Mouse (Mus musculus) lung, embryonic 16.5 days (tissue): ENCODE results near the gene Anxa2. TPM values are rescaled to one million over a fixed set of nuclear protein-coding genes. Genes with fewer than 3 reads are reported as not detected.

ENCODE experiments used
- ATAC-seq: fragments of 200-750 bp; cut with Nextera tagmentation; 2 replicates; pipeline ENCODE4 v1.8.0; 2017; ENCODE audit warnings: low read depth, mild to moderate bottlenecking, moderate library complexity
- H3K27ac ChIP-seq: fragments of 300-500 bp; sonication (generic); 2 replicates; pipeline ENCODE4 v1.5.1; 2014; ENCODE audit warnings: mild to moderate bottlenecking, control low read depth, low read length
- H3K27me3 ChIP-seq: fragments of 300-500 bp; sonication (generic); 2 replicates; pipeline ENCODE4 v1.6.1; 2014; ENCODE audit warnings: low read depth, low read length, mixed read lengths; ENCODE audit not compliant: control insufficient read depth, insufficient read depth
- H3K36me3 ChIP-seq: fragments of 300-500 bp; sonication (generic); 2 replicates; pipeline ENCODE4 v1.6.1; 2014; ENCODE audit warnings: low read length; ENCODE audit not compliant: control insufficient read depth, insufficient read depth
- H3K4me1 ChIP-seq: fragments of 300-500 bp; sonication (generic); replicated peaks from 2 replicates; pipeline ENCODE4 v1.6.1; 2014; ENCODE audit warnings: low read length, mixed read lengths; ENCODE audit not compliant: control insufficient read depth, insufficient read depth
- H3K4me2 ChIP-seq: fragments of 300-500 bp; sonication (generic); 2 replicates; pipeline ENCODE4 v1.6.1; 2014; ENCODE audit warnings: low read depth, low read length, control low read depth
- H3K4me3 ChIP-seq: fragments of 300-500 bp; sonication (generic); 2 replicates; pipeline ENCODE4 v1.5.1; 2014; ENCODE audit warnings: mild to moderate bottlenecking, low read length, control low read depth
- H3K9ac ChIP-seq: fragments of 300-500 bp; sonication (generic); 2 replicates; pipeline ENCODE4 v1.6.1; 2014; ENCODE audit warnings: low read length, control low read depth
- H3K9me3 ChIP-seq: fragments of 300-500 bp; sonication (generic); 2 replicates; pipeline ENCODE4 v1.6.1; 2016; ENCODE audit warnings: low read length; ENCODE audit not compliant: control insufficient read depth
- WGBS: fragments of 180-500 bp; shearing (Covaris S2); extraction: QIAGEN DNeasy Blood & Tissue Kit; methylation state at CpG from one replicate; pipeline ENCODE4 v1.1.7; 2014; 5-methylcytosine and 5-hydroxymethylcytosine counted together
- polyA plus RNA-seq: library from polyadenylated mRNA; unstranded; fragments of >200 nt; fragmentation: Nextera tagmentation; extraction: Ambion mirVana; gene quantifications from 2 replicates; pipeline ENCODE4 v1.2.1, GENCODE M21; 2015

Gene Anxa2
- 973 and 1,115 TPM in 2 replicates for polyA plus RNA-seq

DNA sequence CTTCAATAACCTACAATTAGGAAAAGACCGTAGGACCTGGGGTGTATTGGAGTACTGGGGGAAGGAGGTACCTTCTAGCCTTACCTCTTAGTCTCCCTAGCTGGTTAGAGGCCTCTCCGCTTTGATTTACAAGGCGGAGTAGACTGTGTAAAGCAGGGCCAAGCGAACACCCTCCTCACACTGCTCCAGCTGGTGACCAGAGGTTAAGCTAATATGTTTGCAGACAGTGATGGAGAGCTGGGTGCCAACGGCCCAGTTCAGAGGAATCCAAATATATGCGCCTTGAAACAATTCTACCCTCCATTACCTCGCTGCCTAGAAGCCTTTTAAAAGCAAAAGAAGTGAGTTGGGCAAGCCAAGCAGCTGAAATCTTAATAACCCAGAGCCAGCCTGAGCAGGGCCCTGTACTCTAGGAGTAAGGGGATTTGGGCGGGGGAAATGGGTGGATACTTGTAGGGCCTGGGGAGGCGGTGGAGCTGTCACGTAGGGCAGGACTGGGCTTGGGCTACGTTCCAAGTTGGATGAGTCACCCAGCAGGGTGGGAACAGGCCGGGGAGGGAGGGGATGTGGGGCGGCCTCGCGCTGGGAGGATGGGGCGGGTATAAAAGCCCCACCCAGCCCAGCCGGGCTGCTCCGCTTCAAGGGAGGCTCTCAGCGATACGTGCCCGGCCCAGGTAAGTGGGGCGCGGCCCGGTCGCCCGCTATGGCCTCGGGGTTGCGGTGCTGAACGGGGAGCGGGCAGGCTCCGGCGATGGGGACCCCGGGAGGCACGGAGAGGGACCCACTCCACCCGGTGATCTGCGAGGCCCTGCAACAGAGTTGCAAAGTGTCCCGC is at the start of gene Anxa2:
Anxa2 (plus strand) TSS at position 555 of the 835 bp plus-strand sequence.
- peak within 1 kb of the TSS; percentile 82 for H3K4me3 ChIP-seq
- no peaks in the 10 kb centered on the region for H3K9me3 ChIP-seq
- H3K36me3 ChIP-seq: no peaks in the 10 kb centered on the region
- peak; percentile 95 for ATAC-seq
- no peaks in the 10 kb centered on the region for H3K27me3 ChIP-seq
- H3K4me2 ChIP-seq: peak within 1 kb of the TSS; percentile 71
- WGBS: 5% methylated on average over 36 of the region's 37 CpGs
- H3K9ac ChIP-seq: peak within 1 kb of the TSS; percentile 97
- peaks cover 40% of the 10 kb centered on the region for H3K4me1 ChIP-seq
- peak within 1 kb of the TSS; percentile 98 for H3K27ac ChIP-seq

DNA sequence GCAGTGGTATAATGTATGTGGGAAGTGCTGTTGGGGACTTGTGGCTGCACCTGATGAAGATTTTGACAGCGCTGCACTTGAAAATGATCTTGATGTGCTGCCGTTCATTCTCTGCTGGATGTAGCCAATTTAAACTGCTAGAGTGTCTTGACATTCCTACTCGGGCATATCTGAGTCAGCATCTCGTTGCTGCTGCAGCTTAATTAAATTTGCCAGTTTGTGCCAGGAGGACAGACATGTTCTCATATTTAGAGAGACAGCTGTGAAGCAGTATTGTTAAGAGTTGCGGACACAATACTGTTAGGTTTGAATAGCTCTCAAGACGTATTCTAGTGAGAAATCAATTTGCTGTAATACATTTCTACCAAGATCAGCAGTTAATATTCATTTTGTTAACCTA is 48.7 kb upstream of the Anxa2 start:
- no peaks in the 10 kb centered on the region for H3K4me1 ChIP-seq
- no peak overlapping the region for H3K4me2 ChIP-seq
- ATAC-seq: no peak
- no peak overlapping the region for H3K9ac ChIP-seq
- WGBS: 80% methylated on average over 6 of the region's 6 CpGs
- no peaks in the 10 kb centered on the region for H3K9me3 ChIP-seq
- no peaks in the 10 kb centered on the region for H3K27me3 ChIP-seq
- no peak overlapping the region for H3K4me3 ChIP-seq
- H3K27ac ChIP-seq: no peak overlapping the region
- H3K36me3 ChIP-seq: no peaks in the 10 kb centered on the region; the same call in 1 of the 2 replicates

DNA sequence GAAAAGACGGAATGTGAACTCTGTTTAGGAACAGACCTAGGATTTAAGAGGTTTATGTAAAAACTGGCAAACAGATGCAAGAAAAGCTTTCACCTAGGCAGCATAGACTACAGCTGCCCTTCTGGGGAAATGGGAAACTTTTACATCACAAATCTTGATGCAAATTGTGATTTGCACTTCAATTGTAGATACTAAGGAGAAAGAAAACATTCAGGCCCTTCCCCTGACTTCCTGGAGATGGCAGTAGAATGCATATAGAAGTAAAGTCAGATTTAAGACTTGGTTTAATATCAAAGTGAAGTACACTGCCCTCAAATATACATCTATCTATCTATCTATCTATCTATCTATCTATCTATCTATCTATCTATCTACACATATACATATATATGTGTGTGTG is 33.9 kb upstream of the Anxa2 start:
- H3K27me3 ChIP-seq: no peaks in the 10 kb centered on the region
- no peak overlapping the region for H3K9ac ChIP-seq
- no peak overlapping the region for H3K4me3 ChIP-seq
- 92% methylated on average over 1 of the region's 1 CpGs for WGBS
- no peak for ATAC-seq
- no peak overlapping the region for H3K4me2 ChIP-seq
- no peaks in the 10 kb centered on the region for H3K4me1 ChIP-seq
- H3K9me3 ChIP-seq: no peaks in the 10 kb centered on the region
- H3K36me3 ChIP-seq: peaks cover 16% of the 10 kb centered on the region
- H3K27ac ChIP-seq: no peak overlapping the region

DNA sequence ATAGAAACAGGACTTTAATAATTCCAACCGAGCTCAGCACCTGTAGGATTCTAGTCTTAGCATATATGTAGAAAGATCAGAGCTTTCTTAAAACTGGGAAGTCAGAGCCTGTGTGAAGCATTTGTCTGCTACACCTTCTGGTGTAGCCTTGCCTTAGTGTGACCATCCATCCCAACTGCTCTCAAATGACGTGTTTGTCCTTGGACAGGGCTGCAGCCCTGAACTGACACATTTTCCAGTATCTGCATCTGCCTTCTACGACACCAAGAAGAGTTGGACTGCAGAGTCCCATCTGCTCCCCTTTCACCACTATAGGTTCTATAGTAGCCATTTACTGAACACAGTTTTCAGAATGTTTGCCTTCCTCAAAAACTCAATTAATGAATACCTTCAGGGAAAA is 22.9 kb upstream of the Anxa2 start:
- H3K4me1 ChIP-seq: peaks cover 4% of the 10 kb centered on the region; the same call in 1 of the 2 replicates
- no peaks in the 10 kb centered on the region for H3K27me3 ChIP-seq
- no peak overlapping the region for H3K4me3 ChIP-seq
- 72% methylated on average over 3 of the region's 3 CpGs for WGBS
- H3K36me3 ChIP-seq: peaks cover 18% of the 10 kb centered on the region
- H3K9ac ChIP-seq: no peak overlapping the region
- ATAC-seq: no peak
- H3K4me2 ChIP-seq: no peak overlapping the region
- H3K9me3 ChIP-seq: no peaks in the 10 kb centered on the region
- peak overlapping the region; percentile 82 for H3K27ac ChIP-seq

DNA sequence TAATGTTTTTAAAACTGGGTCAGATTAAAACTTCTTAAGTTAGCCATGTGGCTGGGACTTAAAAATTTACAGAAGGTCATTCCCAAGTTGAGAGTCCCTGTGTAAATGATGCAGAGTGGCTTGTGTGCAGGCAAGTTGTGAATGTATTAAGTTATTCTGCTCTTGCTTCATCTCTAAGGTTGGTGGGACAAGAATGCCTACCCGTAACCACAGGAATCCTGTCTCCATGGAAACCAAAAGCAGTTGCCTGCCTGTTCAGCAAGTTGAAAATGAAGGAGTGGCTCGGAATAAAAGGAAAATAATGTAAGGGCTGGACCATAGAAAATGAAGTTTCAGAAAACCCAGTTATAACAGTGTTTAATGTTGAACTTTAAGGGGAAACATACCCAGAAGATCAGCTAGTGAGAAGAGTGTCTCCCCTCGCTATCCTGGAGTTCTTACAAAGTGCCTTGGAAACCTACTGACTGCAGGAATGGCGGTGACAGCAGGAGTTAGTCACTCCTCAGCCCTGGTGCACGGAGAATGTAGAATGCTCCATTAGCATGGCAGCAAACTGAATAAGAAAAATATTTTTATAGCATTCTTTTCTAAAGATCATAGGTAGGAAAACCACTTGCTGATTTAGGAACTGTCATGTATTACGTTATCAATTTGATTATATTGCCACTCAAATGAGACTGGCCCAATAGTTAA is 21.4 kb upstream of the Anxa2 start:
- peak overlapping the region; percentile 13; the same call in 1 of the 2 replicates for H3K4me3 ChIP-seq
- H3K27ac ChIP-seq: peak overlapping the region; percentile 92
- WGBS: 42% methylated on average over 6 of the region's 6 CpGs
- H3K9me3 ChIP-seq: no peaks in the 10 kb centered on the region
- H3K9ac ChIP-seq: peak overlapping the region; percentile 28; the same call in 1 of the 2 replicates
- H3K27me3 ChIP-seq: no peaks in the 10 kb centered on the region
- H3K4me2 ChIP-seq: peak overlapping the region; percentile 25; the same call in 1 of the 2 replicates
- peaks cover 4% of the 10 kb centered on the region; the same call in 1 of the 2 replicates for H3K4me1 ChIP-seq
- ATAC-seq: peak; percentile 93
- peaks cover 11% of the 10 kb centered on the region for H3K36me3 ChIP-seq

DNA sequence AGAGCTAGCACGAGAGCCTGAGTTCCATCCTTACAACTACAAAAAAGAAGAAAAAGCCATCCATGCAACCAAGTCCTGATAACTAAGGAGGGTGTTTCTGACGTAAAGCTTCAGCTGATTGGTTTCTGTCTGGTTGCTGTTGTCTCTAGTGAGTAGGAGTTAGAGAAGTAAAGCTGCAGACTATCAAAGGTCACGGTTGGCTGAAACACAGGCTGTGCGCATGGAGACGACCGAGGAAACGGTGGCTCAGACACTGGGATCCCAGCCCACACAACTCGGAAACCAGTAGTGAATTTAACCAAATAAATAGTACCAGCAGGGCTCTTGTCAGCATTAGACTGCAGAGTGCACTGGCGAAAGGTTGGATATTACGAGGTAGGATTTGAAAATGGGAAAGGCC is 18.2 kb upstream of the Anxa2 start:
- WGBS: 77% methylated on average over 10 of the region's 10 CpGs
- H3K4me2 ChIP-seq: no peak overlapping the region
- no peak for ATAC-seq
- no peaks in the 10 kb centered on the region for H3K9me3 ChIP-seq
- H3K36me3 ChIP-seq: peaks cover 5% of the 10 kb centered on the region
- H3K27ac ChIP-seq: no peak overlapping the region
- no peak overlapping the region for H3K9ac ChIP-seq
- H3K4me1 ChIP-seq: peaks cover 10% of the 10 kb centered on the region
- no peak overlapping the region for H3K4me3 ChIP-seq
- H3K27me3 ChIP-seq: no peaks in the 10 kb centered on the region

DNA sequence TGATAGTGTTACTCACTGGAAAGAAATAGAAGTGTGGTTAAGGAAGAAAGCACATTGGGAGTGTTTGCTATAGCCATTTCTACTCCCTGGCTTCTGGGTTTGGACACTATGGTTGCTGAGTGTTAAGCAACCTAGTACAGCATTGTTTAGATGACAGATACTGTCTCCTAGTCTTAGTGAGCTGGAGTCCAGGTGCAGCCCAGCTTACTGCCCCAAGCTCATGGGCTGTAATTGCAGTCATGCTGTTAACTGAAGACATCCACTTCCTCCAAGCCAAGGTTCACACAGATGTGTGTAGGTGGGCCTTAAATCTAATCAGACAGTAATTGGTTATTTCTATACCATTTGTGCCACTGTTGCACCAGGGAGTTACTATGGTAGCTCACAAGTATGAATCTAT is 17.8 kb upstream of the Anxa2 start:
- ATAC-seq: no peak
- H3K9ac ChIP-seq: no peak overlapping the region
- no peak overlapping the region for H3K27ac ChIP-seq
- H3K4me2 ChIP-seq: no peak overlapping the region
- H3K4me1 ChIP-seq: peaks cover 8% of the 10 kb centered on the region
- H3K27me3 ChIP-seq: no peaks in the 10 kb centered on the region
- H3K9me3 ChIP-seq: no peaks in the 10 kb centered on the region
- no peak overlapping the region for H3K4me3 ChIP-seq
- peaks cover 5% of the 10 kb centered on the region for H3K36me3 ChIP-seq

DNA sequence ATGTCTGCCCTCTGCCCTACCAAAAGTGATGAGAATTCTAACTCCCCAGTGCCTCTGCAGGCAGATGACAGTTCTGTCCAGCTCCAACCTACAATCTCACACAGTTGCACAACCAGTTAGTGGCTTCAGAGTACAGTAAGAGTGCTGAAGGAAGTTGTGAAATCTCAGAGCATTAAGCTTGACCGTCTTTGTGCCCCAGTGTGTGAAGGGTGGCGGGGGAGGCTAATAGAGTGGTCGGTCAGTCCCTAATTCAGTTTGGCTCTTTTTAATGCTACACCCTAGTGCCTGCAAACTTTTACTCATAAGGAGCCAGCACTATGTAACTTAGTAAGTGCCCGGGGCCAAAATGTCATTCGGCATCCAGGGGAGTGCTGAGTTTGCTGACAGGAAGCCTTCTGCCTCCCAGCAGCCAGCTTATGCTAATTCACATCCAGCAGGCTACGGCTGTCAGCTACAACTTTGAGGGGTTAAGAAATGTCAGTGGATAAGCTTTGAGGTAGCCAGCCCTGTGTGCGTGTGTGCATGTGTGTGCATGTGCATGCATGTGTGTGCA is 13.5 kb upstream of the Anxa2 start:
- ATAC-seq: peak; percentile 90
- Histone ChIP-seq H3K9ac (no peak overlapping the region), H3K27ac (peak overlapping the region; percentile 87), H3K4me2 (no peak overlapping the region), H3K27me3 (no peaks in the 10 kb centered on the region), H3K4me3 (no peak overlapping the region), H3K9me3 (no peaks in the 10 kb centered on the region), H3K4me1 (peaks cover 25% of the 10 kb centered on the region), H3K36me3 (no peaks in the 10 kb centered on the region)
- WGBS: 16% methylated on average over 7 of the region's 7 CpGs

DNA sequence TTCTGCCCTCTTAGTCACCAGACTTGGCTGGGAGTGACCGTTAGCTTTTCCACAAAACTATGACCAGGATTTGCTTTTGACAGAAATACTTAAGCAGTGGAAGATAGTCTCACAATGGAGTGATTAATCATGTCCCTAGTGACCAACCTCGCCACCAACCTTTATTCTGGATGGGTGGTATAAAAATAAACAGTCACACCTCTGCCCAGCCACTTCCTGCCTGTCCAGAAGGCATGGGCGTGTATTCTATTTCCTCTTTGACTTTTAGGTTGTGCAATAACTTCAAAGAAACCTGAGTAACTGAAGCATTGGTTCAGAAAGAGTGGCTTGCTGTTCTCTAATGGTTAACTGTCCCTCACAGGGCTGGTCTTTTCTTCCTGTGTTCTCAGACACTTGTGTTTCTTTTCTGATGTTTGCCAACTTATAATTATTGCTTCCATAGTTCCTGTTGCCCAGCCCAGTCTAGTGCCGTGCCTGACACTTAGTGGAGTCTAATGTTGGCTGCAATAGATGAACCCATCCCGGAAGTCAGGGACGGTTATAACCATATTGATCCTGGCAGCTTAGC is 10.9 kb upstream of the Anxa2 start:
- ATAC-seq: peak; percentile 46
- peak overlapping the region; percentile 72 for H3K27ac ChIP-seq
- no peak overlapping the region for H3K9ac ChIP-seq

More for the DNA sequence above, 10.9 kb upstream of the Anxa2 start:
- no peaks in the 10 kb centered on the region for H3K9me3 ChIP-seq
- 35% methylated on average over 6 of the region's 6 CpGs for WGBS
- no peaks in the 10 kb centered on the region for H3K27me3 ChIP-seq
- H3K4me1 ChIP-seq: peaks cover 25% of the 10 kb centered on the region
- H3K36me3 ChIP-seq: no peaks in the 10 kb centered on the region
- no peak overlapping the region for H3K4me2 ChIP-seq
- H3K4me3 ChIP-seq: no peak overlapping the region
